Mouse (Mus musculus) frontal cortex, postnatal 14 days (tissue): ENCODE data around the gene Astn1.

Experiments
- DNase-seq, 2 experiments: peaks; one replicate each; pipeline ENCODE4 v3.0.0; 2022; ENCODE audit warnings: low spot score in 2 of 2

Gene Astn1

DNA sequence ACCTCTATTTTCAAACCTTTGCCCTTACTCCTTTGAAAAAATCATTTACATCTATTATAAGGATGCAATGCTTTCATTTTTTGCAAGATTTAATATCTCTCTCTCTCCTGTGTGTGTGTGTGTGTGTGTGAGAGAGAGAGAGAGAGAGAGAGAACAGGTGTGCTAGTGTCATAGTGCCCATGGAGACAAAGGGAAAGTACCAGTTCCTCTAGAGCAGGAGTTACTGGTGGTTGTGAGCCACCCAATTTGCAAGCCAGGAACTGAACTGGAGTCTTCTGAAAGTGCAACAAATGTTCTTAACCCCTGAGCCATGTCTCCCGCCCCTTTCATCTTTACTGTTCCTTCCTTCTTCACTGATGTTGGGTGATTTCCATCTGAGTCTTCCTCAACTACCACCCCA is 253.1 kb downstream of the Astn1 start:
- DNase-seq: no peak

DNA sequence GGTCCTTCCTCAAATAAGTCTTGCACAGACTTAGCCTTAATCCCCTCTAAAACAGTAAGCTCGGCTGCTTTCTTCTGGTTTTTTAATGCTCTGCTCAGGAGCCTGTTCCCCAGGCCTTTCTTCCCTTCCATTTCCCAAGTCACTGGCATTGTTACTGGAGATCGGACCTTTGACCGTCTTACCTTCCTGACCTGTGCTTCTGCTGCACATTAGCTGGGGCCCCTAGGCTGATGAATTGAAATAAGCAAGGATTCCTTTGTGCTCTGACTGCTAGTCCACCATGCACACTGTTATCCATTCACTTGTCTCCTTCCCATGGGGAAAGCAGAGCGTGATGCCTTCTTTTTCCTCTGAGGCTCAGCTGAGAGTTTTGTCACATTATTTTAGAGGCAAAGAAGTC is 255.9 kb downstream of the Astn1 start:
- no peak for DNase-seq

DNA sequence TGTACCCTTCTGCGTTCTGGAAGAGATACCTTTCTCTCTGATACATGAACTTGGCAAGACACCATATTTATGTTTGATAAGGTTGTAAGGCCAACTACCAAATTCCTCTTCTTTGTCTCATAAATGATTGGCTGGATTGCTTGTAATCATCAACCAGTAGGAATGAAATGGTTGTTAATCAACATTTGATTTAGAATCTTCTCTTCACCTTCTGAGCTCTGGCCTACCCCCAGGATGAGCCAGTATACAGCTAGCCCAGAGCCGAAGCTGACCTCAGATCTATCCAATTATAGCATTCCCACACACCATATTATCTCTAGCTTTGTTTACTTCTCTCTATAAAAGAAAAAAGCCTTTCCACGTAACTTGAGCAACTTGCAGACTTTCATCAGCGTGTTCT is 270.9 kb downstream of the Astn1 start:
- no peak for DNase-seq

DNA sequence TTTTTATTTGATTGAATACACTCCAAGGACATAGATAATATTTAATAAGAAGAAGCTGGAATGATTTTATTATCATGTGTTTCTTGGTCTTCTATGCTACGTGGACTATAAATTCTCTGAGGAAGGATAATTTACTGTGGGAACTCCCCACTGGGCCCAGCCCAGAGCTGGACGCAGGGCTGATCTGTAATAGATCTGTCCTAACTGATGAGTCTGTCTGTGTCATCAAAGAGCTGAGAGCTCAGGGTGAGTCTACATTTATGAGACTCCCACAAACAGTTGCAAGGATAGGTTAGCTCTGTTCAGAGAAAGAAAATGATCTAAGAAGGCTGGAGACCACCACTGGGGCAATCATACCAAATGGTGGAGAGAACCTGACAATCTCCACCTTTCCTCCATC is 271.4 kb downstream of the Astn1 start:
- no peak for DNase-seq

DNA sequence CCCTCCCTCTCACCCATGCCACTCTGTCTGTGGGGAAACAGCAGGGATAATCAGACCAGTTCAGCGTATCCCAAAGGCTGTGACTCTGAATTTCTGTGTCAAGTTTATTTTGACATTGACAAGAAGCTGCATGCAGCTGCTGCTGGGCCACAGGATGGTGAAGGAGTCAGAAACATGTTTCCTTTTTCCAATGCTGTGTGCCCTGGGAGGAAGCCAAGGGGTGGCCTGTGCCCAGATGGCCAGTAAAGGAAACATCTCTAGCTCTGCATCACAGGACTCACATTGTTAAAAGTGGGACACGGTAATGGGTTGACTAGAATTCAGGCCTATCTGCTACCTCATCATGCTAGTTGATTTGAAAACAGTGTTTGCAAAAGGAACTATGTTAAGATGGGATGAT is 279.2 kb downstream of the Astn1 start:
- no peak for DNase-seq

DNA sequence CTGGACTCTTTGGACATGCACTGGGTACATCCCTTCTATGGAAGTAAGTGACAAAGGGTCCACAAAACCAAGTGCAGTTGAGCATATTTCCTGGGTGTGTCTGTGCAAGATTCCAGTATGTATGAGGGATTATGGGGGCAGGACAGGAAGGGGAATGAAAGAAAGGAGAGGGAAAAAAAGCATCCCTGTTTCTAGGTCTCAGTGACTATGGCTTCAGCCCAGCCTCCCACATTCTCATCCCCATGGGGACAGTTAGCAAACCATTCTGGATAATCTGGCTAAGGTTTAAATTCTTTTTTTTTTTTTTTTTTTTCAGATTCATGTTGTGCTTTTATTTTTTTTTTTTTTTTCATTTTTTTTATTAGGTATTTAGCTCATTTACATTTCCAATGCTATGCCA is 280.2 kb downstream of the Astn1 start:
- no peak for DNase-seq

DNA sequence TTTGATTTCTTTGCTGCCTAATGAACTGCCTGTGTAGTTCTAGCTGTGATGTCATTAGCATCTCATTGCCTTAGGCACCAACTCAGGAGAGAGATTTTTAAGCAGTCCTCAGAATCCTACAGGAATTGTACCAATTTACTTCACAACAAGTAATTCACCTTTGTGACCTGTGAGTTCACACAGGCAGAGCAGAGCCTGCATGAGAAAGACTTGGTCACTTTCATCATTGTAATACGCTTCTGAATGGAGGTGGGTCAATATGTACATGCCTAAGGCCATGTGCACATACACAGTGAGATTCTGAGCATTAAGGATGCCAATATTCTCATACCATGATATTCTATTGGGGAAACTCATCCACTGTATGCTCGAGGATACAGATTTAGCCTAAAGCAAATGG is 290.7 kb downstream of the Astn1 start:
- DNase-seq: no peak

DNA sequence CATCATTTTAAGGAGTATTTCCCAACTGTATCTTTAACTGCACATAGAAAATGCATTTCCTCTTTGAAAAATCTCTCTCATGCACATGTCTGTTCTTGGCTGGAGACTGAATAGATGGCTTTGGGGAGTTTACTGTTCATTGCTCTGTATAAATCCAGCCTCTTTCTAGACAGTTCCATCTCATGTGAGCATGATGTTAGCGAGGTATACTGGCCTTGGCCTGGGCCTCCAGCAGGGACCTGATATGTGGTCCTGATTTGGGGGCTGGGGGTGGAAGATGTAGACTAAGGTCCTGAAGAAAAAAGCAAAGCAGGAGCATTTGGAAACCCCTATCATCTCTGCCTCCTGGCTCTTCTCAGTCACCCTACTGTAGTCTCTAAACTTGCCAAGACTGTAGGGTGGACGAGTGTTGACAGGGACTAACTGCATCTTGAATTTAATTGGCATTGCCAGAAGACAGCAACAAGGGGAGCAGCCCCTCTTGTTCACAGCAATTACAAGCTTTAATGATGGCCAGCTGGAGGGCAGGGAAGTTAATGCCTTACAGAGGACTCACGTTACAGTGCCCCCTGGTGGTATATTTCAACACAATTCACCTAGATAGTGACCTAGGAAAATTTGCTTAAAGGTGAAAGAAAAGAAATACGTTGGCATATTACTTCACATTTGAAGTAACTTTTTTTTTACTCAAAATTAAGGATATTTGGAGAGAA is 291.9 kb downstream of the Astn1 start:
- DNase-seq: no peak

DNA sequence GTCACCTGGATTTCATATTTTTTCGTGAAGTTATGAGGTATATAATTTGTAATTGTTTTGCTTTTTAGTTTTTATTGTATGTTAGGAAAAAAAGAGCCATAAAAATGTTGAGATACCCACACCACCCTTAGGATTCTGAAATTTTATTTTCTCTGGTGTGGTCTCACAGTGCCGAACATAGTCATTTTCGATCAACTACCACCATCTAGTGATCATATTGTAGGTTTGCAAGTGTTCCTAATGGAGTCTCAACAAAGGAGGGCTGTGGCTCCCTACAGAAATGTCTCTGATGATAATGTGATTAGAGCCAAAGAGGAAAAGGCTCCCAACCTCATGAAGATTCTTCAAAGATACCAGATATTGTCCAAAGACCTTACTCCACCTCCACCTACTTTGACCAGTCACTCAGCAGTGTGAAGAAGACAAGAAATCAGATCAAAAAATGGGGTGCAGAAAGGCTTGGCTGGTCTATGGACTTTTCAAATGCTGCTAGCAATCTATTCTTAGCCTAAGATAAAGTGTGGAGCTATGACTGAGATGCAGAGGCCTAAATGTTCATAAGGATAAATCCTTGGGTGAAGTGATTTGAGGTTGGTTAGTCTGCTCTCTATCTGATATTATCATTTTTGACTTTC is 292.6 kb downstream of the Astn1 start:
- DNase-seq: no peak

DNA sequence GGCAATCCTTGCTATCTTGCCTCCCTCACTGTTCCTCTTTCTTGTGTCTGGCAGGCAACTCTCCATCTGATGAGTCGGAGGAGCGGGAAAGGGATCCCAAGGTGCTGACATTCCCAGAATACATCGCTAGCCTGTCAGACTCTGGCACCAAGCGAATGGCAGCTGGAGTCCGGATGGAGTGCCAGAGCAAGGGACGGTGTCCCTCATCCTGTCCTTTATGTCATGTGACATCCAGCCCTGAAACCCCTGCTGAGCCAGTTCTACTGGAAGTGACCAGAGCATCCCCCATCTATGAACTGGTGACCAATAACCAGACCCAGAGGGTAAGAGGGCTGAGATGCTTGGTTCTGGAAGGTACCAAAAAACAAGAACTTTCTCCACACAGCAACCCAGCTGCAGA is 294.9 kb downstream of the Astn1 start:
- DNase-seq: no peak

DNA sequence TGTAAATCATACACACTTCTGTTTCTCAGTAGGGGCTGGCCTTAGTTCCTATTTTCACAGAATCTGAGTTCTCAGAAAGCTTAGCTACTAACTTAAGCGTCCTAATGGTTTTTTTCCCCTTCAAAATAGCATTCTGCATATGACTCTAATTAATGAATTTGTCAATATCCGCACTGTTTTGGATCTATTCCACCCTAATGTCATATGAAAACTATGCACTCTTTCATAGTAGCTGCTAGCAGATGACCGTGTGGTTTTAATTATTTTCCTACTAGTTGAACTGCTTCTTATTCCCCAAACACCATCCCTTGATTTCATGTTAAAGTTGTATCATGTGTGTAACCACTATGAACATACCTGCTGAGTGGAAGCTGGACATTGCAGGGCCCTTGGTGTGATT is 303.9 kb downstream of the Astn1 start:
- DNase-seq: no peak

DNA sequence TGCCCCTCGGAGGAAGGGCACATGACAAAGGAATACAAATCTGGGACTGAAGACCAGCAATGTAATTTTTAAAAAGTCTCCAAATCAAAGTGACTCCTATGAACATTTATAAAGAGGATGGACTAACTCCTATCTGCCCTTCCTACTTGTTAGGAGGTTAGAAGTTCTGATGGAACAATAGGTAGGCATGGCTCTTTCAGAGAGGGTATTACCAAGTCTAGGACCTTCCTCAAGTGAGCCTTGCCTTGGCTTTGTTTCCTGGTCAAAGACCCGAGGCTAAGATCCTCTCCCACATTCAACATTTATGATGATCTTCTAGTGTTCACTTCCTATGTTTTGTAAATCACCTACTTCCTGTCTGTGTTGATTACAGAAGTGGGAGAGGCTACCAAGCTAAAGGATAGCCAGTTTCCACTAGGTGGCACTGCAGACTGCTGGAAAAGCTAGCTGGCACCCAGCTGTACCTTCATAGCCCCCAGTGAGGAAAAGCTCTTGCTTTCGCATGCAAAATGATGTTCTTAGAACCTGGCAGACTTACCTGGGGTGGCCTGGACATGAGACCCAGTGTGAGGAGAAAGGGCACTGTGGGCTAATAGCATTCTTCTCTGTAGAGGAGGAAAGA is 308.0 kb downstream of the Astn1 start:
- peak in 1 of 2 experiments; percentile 43 for DNase-seq

DNA sequence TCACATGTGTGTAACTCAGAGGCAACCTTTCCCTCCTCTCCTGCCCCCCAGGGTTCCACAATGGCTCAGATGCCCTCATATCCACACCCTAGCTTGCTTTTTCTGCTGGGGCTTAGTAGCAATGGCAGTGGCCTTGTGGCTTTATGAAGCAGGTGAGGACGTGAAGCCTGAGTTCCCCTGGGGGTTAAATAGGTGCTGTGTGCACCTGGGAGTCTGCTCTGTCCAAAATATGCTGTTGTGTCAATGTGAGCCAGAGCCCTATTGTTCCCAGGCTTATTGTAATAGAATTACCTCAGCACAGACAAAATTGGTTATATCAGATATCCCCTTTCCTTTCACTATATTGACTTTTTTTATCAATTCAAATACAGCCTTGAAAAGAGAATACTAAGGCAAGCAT is 325.7 kb downstream of the Astn1 start:
- no peak for DNase-seq

DNA sequence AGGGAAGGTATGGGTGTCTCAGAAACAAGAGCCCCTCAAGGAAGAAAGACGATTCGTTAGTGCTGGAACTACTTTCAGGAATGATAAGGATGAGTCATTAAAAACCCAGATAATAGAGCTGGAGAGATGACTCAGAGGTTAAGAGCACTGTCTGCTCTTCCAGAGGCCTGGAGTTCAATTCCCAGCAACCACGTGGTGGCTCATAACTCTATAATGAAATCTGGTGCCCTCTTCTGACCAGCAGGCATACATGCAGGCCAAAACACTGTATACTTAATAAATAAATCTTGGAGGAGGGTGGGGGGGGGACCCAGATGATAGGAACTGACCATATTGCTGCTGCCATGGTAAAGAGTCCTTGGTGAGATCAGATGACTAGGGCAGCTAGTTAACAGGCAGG is 335.4 kb downstream of the Astn1 start:
- DNase-seq: no peak

DNA sequence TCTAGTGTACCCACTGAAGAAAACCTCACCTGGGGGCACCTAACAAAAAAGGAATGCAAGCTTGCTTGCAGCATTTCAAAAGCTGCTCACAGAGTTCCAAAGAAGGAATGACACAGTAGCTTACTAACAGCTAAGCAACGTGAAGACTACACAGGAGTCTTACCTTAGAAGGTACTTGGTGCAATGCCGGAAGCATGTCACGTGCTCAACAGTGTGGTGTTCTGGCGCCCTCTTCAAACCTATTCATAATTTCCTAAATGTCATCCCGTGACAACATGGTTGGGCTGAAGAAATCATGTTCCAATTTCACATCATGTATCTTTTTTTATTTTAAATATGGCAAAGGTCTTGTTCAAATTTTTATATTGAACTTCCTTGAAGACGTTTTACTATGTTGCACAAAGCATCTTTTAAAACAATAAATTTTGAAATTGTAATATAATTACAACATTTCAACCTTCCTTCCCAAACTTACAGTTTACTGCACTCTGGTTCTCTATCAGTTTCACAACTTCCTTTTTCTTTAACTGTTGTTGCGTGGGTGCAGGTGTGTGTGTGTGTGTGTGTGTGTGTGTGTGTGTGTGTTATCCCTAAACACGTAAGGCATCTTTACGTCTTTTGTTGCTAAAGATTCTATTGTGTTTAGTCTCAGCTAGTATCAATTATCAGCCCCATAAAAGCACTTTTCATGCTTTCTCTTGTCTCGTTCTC is 335.9 kb downstream of the Astn1 start:
- no peak for DNase-seq

DNA sequence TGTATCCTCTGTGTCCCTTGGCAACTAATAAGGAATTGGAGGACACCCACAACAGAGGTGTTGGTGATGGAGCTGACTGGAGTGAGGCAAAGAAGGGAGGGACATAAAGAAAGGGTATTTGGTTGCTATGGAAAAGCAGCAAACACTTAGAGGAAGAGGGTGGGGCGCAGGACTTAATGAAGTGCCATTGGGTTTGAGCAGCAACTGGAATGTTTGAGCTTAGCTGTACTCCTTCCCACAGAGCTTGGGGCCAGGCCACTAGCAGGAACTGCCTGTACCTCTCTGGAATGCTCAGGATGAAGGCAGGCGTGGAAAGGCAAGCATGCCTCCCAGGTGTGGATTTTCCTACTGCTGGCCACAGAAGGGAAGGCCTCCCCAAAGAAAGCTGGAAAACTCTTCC is 337.2 kb downstream of the Astn1 start:
- DNase-seq: no peak

DNA sequence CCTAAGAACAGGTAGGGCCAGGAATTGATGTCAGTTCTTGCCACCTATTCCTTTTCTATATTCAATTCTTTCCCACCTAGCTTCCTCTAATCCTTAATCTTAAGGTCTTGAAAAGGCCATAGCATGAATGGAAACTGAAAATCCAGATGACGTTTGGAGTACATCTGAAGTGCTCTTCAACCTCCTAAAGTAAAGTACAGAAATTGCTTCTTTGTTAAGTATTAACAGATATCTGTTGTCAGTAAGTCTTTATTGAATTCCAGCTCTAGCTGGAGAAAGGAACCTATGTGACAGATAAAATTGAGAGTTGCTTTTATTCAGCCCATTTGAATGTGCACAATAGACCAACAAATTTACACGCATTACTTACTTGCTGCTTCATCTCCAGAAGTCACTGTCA is 338.1 kb downstream of the Astn1 start:
- no peak for DNase-seq

DNA sequence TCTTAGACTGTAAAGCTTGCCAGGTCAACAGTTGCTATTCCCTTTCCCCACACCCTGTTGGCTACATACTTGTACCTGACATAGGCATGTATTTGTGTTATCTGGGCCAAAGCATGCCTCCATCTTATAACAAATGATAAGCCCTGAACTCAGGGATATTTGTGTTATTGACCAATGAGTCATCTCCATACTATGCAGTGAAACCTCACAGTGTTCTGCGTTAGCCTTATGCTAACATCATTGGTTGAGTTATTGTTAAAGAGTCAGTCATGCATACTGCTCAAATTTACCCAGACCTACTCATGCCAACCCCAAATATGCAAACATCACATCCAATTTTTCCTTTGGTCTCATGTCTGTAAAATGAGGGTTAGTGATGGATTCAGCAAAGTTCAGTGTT is 339.3 kb downstream of the Astn1 start:
- DNase-seq: no peak

DNA sequence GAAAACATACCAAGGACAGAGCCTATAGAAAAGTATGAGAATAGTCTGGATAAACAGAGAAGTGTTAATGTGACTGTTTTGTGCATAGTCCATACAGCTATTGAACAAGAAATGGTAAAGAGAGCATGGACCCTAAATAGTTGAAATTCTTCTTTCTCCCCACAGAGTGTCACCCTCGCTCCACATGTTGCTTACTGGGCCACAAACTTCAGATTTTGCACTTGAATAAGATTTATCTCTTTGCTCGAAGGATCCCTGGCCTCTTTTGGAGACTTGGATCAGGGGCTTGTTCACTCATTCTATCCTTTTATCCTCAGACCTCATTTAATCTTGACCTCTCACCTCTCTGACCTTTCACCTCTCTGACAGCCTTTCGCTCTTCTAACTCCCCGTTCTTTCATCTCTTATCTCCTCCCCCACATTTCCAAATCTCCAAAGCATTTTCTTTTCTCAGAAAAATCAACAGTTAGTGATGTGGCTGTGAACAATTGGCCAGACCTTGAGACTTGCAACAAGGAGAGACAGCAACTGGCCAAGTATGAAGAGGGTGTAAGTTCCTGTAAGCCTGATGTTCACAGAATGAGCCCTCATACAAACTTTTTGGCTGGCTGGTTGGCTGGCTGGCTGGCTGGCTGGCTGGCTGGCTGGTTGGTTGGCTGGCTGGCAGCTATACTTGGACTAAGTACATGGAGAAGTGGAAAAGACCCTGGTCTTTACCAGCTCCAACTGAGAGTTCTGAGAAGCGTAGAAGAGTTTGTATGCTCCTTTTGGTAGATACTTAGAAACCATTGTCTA is 351.4 kb downstream of the Astn1 start:
- peak in 1 of 2 experiments; percentile 20 for DNase-seq

DNA sequence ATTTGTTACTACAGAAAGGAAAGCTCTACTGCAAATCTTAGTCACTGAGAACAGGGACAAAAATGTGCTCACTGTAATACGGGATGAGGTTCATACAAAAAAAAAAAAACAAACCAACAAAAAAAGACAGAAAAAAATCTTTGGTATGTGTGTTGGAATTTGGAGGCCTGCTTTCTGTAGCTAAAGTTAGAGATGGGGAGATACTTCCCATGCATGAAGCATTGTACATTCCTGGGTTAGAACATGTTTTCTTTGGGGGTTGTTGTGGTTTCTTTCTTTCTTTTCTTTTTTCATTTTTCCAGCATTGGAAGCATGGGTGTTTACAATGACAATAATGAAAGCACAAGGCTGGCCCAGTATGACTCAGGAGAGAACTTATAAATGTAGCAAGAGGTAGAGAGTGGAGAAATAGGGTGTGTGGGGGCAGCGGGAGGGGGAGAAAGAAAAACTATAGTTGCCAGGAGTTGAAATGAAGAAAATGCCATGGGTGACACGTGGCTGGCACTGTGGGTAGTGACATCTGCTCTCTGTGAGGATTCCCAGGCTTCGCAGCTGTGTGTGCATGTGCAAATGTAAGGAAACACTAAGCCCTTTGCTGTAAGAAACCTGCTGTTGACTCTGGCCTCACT is 370.9 kb downstream of the Astn1 start:
- peak in 1 of 2 experiments; percentile 14 for DNase-seq

DNA sequence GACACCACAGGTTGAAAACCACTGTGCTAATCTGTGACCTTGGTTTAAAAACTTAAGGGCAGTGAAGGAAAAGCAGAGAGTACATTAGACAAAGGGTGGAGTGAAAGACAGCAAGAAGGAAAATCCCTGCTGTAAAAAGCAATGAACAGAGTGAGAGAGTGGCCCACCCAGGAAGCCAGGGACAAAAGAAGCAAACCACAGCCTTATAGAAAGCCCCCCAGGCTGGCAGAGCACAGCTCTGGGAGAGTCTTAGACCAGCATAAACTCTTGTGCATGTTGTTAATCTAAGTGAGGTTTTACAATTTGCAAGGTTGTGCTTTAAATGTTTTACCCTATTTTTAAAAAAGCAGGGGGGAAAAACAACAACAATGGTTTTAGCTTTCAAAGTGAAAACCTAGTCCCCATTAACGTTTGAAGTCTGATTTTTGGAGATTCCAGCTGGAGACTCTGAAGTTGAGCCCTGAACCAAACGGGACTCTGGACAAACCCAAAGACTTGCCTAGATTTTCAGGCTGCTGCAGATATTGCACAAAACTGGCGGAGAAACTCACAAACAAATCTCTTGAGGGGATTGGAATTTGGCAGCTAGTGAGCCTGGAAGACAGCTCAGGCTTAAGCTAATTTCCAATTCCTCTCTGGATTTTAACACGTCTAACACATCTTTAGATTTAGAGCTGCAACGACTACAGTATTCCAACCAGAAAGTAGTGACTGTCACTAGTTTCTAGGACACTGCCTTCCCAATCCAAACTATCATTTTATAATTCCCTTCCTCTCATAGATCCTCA is 377.3 kb downstream of the Astn1 start:
- no peak for DNase-seq
